Mouse (Mus musculus) embryonic fibroblast, embryonic 13.5 days (primary cell): ENCODE measurements around the gene Lingo1. TPM values are rescaled to one million over a fixed set of nuclear protein-coding genes. Genes with fewer than 3 reads are reported as not detected.
A peak's percentile ranks its signal among the peaks of the same experiment; 100 is the strongest.

Experiments
- H3K27ac ChIP-seq: 2 replicates; pipeline ENCODE4 v1.5.1; 2012; ENCODE audit warnings: low read length, control low read depth, inconsistent platforms; ENCODE audit not compliant: insufficient read depth
- H3K4me1 ChIP-seq: 2 replicates; pipeline ENCODE4 v1.6.1; 2011; ENCODE audit warnings: low read length; ENCODE audit not compliant: control insufficient read depth, insufficient read depth
- H3K4me3 ChIP-seq: 2 replicates; pipeline ENCODE4 v1.5.1; 2011; ENCODE audit warnings: mild to moderate bottlenecking, control low read depth, low read length; ENCODE audit not compliant: insufficient read depth
- CTCF ChIP-seq: IDR thresholded peaks from 2 replicates; pipeline ENCODE4 v1.5.1; 2011; ENCODE audit warnings: mild to moderate bottlenecking, control low read depth, low read length, moderate library complexity, borderline replicate concordance; ENCODE audit not compliant: insufficient read depth
- POLR2A ChIP-seq: IDR thresholded peaks from 2 replicates; pipeline ENCODE4 v1.6.1; 2011; ENCODE audit warnings: low read depth, mild to moderate bottlenecking, control low read depth, low read length, moderate library complexity
- polyA plus RNA-seq: library from polyadenylated mRNA; stranded (reverse); fragments of >200 nt; gene quantifications from 2 replicates; pipeline ENCODE4 v1.2.4, GENCODE M21; 2011; ENCODE audit warnings: low read depth; ENCODE audit not compliant: missing spikeins, insufficient read length

Lingo1 gene
- polyA plus RNA-seq, 1 experiment: 3.7 TPM

DNA sequence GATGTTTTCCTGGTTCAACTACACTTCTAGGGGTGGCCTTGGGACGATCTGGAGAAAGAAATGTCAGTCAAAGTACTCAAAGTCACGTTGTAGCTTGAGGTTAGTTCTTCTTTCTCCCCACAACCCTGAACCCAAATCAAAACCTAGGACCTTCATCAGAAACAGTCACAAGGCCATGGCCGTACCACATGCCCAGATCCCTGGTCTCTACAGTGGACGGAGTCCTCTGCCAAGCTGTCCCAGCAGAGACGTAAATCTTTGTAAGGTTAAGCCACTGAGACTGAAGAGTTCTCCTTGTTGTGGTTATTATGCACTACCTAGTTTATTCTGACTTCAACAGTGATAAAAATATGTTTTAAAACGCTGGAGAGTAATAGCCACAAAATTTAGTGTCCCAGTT, 32.6 kb upstream of the Lingo1 start:
- Histone ChIP-seq H3K4me1 (no peaks in the 10 kb centered on the region), H3K27ac (no peak overlapping the region), H3K4me3 (no peak overlapping the region)
- no peak for TF ChIP-seq CTCF
- no peak for TF ChIP-seq POLR2A

DNA sequence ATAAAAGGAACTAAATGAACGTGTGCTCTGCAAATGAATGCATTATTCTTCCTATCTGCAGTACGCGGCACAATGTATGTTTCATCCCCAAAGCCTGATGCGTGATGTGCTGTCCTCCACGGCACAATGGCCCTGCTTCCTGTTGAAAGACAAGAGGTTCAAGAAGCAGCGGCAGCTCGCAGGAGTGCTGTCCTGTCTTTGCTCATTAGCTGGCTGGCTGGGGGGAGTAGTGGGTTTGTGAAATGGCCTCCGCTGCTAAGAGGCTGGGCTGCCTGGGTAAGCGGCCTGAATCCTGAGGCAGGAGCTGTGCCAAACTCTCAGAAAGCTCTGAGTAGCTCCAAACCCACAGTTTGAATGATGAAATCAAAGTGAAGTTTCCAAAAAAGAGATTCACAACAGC, 31.9 kb upstream of the Lingo1 start:
- H3K4me3 ChIP-seq: no peak overlapping the region
- no peak for TF ChIP-seq POLR2A
- no peak for TF ChIP-seq CTCF
- no peaks in the 10 kb centered on the region for H3K4me1 ChIP-seq
- H3K27ac ChIP-seq: no peak overlapping the region

DNA sequence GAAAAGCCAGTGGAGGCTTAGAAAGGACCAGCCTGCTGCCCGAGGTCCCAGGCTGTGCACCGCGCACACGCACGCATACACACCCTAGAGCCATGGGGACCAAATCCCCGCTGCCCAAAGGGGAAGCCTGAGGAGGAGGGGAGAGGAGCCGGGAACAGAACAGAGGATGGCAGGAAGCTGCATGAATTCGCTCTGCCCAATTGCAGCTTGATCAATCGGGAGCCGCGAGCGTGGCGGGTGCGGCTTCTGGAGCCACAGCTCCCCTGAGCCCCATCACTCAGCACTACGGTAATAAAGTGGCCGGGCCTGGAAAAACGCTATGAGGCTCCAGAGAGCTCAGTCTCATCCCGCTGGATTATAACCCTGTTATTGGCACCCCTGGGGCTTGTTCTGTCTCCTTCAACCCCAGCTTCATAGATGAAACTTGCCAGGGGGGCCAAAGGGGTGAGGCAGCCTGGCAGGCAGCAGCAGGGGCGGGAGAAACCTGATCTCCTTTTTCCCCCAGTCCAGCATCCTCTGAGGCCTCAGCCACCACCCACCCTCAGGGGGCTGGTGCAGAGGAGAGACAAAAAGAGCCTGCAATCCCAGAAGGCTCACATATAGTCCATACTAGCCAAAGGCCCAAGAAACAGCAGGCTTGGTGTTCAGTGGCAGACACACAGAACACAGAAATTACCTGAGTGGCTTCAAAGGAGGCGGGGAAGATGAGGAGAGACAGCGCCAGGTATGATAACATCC, 29.4 kb upstream of the Lingo1 start:
- no peak overlapping the region for H3K27ac ChIP-seq
- H3K4me1 ChIP-seq: no peaks in the 10 kb centered on the region
- TF ChIP-seq POLR2A (no peak), CTCF (no peak)
- no peak overlapping the region for H3K4me3 ChIP-seq

DNA sequence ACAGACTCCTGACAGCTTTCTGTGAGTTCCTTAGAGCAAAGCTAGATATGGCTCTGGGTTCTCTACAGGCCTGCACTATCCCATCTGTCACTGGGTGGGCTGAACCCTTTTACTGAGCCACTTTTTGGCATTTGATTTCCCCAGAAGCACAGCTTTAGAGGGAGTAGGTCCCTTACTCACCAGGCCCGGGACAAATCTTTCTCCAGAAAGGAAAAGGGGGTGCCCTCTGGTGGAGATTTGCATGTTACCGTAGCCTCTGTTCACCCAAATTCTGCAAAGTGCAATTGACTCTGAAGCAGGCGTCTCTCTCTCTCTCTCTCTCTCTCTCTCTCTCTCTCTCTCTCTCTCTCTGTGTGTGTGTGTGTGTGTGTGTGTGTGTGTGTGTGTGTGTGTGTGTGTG, 28.6 kb upstream of the Lingo1 start:
- Histone ChIP-seq H3K27ac (no peak overlapping the region), H3K4me3 (no peak overlapping the region), H3K4me1 (no peaks in the 10 kb centered on the region)
- TF ChIP-seq POLR2A (no peak), CTCF (no peak)

DNA sequence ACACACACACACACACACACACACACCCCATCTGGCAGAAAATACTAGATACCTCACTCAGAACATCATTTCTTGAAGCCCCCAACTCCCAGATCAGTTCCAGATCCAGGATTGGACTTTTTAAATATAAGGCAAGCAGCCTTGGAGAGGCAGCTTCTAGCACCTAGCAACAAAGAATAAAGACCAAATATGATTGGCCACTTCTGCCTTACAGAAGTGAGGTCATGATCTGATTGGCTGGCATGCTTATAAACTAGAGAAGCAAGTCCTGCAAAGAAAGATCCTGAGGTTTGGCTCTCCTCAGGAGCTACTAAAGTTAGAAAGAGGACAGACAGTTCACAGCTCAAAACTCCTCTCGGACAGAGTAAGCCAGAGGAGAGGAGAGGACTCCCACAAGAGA, 14.6 kb upstream of the Lingo1 start:
- no peaks in the 10 kb centered on the region for H3K4me1 ChIP-seq
- TF ChIP-seq POLR2A: no peak
- TF ChIP-seq CTCF: no peak
- no peak overlapping the region for H3K4me3 ChIP-seq
- no peak overlapping the region for H3K27ac ChIP-seq

DNA sequence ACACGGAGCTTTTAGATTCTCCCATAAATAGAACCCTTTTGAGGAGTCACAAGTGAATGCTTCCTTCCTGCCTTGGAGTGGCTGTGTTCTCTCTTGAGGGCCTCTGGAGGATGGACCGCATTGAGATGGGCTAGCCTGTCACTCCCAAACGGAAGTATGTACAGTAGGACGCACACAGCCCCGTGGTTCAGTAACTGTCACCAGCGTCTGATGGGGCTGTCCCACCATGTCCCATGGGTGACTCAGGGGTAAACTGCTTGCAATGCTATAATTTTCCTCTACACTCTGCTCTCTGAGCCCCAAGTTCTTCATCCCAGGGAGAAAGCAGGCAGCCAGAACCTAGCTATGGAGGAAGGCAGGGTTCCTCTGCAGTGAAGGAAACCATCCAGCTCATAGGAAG, 11.7 kb upstream of the Lingo1 start:
- TF ChIP-seq POLR2A (no peak), CTCF (no peak)
- Histone ChIP-seq H3K27ac (no peak overlapping the region), H3K4me1 (no peaks in the 10 kb centered on the region), H3K4me3 (no peak overlapping the region)

DNA sequence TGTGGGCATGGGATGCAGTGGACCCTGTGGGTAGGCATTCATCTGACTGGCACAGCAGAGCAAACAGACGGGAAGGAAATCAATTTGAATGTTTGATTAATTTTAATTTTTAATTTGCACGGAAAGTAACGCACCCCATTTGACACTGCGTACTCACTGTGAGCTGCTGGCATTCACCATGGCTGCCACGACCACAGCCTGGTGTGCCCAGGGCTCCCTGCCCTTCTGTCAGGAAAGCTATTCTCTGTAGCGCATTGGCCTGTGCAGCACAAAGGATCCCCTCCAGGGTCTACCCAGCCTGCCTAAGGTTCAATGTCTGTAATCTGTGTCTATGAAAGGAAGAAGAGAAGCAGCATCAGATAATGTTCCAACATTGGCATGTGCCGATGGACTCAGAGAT, 6.9 kb upstream of the Lingo1 start:
- Histone ChIP-seq H3K27ac (no peak overlapping the region), H3K4me1 (no peaks in the 10 kb centered on the region), H3K4me3 (no peak overlapping the region)
- TF ChIP-seq POLR2A (no peak), CTCF (no peak)

DNA sequence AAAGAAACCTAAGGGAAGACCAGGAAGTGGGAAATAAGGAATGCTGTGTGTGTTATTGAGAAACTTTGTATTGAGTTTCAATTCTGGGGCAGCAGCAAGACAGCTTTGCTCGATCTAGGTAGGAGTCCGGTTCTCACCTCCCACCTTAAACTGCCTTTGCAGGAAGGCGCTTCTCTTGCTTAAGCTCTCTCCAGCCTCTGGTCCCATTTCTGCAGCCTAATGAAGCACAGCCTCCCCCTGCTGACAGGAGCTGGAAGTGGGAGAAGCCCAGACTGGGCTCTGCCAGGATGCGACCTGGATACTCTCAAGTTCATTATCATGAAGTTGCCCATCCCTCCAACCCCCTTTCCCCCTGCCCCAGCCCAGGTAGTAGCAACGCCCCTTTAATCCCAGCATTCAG, 1.6 kb upstream of the Lingo1 start:
- no peak for TF ChIP-seq POLR2A
- peak; percentile 82; the same call in 1 of the 2 replicates for TF ChIP-seq CTCF
- no peak overlapping the region for H3K27ac ChIP-seq

DNA sequence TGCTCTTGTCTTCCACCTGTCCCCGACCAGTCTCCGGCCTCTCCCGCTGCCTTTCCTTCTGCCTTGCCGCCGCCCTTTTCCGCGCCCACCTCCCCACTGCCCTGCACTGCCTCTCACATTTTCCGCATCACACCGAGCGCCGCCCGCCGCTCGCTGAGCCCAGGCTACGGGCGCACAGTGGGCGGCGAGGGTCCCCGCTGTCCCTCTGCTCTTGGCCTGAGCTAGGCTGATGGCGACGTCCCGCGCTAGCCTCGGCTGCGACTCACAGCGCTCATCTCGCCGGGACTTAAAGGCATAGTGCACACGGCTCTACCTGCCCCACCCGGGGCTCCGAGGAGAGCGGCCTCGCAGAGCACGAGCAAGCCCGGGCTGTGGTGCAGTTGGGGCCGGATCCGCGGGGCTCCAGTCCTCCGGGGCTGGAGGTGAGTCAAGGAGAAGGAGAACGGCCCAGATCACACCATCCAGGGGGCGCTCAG, 426 bp upstream of the Lingo1 start:
- H3K4me3 ChIP-seq: peak overlapping the region; percentile 4; the same call in 1 of the 2 replicates
- H3K4me1 ChIP-seq: no peaks in the 10 kb centered on the region
- H3K27ac ChIP-seq: no peak overlapping the region
- TF ChIP-seq CTCF (no peak), POLR2A (no peak)

More for the DNA sequence above, 1.6 kb upstream of the Lingo1 start:
- Histone ChIP-seq H3K4me1 (no peaks in the 10 kb centered on the region), H3K4me3 (no peak overlapping the region)

DNA sequence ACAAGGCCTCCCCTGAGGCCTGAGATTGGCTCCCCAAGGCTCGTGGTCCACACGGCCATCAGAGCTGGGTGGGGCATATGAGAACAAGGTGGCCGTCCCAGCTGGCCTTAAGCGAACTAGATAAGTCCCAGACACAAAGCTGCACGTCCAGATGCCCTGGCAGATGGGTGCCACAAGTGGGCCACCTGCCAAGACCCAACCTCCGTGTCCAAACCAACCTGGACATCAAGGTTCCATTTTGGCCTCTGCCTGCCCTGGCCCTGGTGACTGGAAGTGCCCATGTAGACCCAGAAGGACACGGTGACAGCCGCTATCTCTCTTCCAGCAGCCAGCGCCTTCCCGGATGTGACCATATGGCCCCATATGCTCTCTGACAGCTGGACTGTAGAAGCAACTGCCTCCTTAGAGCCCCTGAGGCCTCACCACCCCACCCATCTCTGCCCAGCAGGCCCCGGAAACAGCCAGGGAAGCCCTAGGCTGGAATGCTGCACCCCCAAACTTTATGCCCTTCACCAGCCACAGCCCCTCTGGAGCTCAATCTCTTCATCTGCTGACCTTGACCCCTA, 4.5 kb downstream of the Lingo1 start:
- TF ChIP-seq POLR2A (no peak), CTCF (no peak)
- Histone ChIP-seq H3K27ac (no peak overlapping the region), H3K4me1 (no peaks in the 10 kb centered on the region)

More for the DNA sequence above, 4.5 kb downstream of the Lingo1 start:
- H3K4me3 ChIP-seq: no peak overlapping the region
